Mouse (Mus musculus) gastrocnemius, adult 8-10 months (tissue): Measurements from ENCODE around the gene AI837181. TPM values are rescaled to one million over a fixed set of nuclear protein-coding genes. Genes with fewer than 3 reads are reported as not detected.
A peak's percentile ranks its signal among the peaks of the same experiment; 100 is the strongest.

Experiments
- DNase-seq, 2 experiments: peaks; one replicate each; pipeline ENCODE4 v3.0.0; 2022; ENCODE audit warnings: low spot score in 2 of 2
- total RNA-seq, 4 experiments: library from RNA; stranded (reverse); gene quantifications; 2 replicates each; pipeline ENCODE4 v1.2.4; 2022

The AI837181 gene
- total RNA-seq, 4 experiments from 2014 or later, result 33.7 to 38.3 (median 35.8) TPM

DNA sequence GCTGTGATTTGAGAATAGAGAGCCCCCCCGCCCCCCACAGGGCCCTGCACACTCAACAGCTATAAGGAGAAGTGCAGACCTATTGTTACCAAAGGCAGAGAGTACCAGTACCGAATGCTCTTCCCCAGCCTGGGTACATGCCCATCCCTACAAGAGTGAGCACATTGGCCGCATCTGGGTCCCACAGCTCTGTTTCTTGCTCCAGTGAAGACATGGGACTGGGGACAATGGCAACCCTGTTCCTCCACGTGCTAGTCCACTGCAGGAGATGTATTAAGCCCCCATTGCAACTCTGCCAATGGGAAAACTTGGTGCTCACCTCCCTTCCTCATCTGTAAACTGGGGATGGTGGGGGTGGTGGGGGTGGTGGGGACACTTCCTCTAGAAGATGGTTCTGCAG is 11.1 kb upstream of the AI837181 start:
- no peak for DNase-seq

DNA sequence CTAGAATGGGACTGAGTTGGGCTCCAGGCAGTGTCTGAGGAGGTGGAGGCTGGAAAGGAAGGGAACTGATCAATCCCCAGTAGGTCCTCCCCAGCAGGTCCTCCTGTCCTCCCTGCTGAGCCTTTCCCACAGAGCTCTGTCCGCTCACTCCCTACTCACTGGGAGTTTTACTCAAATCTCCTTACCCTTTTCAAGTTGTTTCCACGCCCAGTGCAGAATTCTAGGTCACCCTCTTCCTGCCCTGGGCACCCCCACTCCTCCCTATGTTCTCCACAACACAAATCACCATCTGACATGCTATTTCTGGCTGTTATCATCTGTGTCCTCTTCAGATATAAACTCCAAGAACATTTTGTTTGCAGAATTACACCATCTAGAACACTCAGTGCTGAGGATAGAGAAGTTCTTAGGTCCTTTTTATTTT is 10.4 kb upstream of the AI837181 start:
- peak; percentile 50 to 51 for DNase-seq

DNA sequence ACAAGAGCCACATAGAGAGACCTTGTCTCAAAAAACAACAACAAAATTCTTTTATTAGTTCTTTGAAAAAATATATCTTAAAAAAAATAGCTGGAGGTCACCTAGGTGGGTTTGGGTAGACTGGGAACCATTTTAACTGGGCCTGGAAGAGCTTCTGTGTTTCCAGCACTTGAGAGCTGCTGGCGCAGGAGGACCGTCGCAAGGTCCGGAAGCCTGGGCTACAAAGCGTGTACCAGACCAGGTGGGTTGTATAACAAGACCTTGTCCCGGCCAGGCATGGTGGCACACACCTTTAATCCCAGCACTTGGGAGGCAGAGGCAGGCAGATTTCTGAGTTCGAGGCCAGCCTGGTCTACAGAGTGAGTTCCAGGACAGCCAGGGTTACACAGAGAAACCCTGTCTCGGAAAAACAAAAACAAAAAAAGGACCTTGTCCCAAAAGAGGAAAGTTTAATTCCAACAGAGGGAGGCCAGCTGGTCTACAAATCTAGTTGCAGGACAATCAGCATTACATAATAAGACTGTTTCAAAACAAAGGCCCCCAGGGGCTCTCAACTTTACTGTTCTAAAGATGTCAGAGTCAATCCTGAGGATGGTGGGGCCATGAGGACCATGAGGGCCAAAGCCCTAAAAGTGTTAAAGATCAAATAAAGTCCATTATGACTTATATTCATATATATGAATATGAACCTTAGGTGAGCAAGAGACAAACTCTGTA is 6.0 kb upstream of the AI837181 start:
- DNase-seq, result no peak

DNA sequence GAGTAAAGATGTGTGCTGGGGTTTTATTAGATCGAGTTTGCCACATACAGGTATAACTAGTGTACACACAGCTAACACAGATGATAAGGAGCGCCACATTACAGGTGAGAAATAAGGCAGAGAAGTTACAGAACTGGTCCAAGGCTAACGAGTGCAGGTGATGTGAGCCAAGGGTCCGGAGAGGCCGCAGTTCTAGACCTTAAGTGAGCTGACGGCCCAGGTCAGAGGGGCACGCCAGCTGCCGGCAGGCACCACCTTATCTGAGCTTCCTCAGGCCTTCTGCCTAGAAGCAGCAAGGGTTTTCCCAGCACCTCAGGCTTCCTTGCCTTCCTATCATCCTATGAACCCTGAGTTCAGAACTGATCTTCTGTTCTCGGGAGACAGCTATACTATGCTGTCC is 5.3 kb upstream of the AI837181 start:
- DNase-seq, result no peak

DNA sequence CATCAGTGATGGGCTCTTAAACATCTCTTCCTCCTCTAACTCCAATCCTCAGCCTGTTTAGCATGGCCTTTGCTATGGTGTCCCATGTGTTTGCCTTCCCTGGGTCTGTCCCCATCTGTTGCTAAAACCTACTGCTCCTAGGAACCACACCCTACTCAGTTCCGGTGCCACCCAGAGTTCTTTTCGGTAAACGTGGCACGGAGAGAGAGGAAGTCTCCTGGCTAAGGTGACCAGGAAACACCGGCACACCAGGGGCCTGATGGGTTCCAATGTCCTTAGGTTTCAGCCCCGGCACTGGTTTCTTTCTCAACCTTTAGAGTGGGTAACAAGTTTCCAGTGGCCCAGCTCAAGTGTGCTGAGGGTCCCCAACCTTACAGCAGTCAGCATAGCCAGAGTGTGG is 4.4 kb upstream of the AI837181 start:
- no peak for DNase-seq

DNA sequence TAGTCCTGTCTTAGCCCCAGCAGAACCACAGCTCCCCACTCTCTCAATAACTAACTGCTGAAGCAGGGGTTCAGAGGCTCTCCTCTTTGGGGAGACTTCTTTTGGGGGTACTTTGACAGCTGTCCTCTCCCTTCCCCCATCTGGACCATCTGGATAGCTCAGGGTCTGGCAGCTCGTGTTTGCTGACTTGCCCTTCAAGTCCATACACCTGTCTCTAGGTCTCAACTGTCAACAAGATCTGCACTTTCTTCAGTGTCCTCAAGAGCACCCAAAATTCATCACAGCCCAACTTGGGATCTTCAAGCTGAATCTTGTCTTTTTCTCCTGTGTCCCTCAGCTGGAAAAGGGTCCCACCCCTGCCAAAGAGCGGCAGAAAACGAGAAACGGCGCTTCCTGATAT is 3.2 kb upstream of the AI837181 start:
- DNase-seq, result peak in 1 of 2 experiments; percentile 38

DNA sequence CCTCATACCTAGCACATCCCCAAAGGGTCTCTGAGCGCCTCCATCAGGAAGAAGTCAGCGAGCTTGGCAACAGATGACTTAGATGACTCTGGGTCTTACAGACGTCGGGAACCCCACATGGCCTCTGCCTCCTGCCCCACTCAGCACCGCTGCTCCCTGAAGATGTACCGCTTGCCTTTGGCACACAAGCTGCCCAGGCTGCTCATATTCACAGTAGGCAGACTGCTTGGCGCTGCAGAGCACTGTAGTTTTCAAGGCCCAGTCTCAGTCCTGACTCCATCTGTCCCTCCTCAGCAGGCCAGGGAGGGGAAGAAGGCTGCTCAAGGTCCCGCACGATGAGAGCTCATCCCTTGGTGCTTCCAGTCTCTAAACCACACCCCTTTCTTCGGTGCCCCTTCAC is 2.7 kb upstream of the AI837181 start:
- peak in 1 of 2 experiments; percentile 22 for DNase-seq

DNA sequence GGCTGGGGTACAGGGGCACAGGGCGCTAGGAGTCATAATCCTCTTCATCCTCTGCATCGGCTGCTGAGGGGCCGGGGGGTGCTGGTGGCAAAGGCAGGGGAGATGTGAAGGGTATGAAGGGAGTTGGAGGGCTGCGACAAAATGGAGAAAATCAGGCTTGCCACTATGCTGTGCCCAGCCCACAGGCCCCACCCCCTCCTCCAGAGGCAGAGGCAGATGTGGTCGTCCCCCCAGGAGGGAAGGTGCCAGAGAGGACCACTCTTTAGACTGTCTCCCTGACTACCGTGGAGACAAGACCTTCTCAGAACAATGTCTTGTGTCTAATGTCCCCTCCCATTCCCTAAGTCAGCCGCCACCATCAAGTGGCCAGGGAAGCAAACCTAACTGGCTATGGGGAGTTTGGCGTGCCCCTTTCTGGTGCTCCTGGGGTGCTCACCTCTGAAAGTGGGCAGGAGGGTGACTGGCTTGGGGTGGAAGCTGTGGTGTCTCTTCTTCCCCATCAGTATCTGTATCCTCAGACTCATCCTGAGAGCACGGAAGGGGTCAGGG is 2.0 kb upstream of the AI837181 start:
- DNase-seq, result peak in 1 of 2 experiments; percentile 4

DNA sequence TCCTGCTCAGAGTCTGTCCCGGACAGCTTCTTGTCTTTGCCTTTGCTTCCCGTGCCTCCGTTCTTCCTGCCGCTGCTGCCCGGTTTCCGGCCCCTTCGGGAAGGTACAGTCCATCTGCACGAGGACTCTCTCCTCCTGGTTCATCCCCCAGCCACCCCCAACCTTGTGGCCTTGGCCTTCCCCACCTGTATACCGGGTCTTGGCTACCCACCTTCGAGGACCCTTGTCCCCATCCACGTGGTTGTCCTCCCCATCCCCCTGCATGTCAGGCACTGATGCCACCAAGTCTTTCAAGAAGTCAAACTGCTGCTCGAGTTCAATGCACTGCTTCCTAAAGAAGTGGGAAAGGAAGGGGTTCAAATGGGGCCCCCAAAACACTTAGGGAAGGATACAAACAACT is 1.4 kb upstream of the AI837181 start:
- DNase-seq, result no peak

DNA sequence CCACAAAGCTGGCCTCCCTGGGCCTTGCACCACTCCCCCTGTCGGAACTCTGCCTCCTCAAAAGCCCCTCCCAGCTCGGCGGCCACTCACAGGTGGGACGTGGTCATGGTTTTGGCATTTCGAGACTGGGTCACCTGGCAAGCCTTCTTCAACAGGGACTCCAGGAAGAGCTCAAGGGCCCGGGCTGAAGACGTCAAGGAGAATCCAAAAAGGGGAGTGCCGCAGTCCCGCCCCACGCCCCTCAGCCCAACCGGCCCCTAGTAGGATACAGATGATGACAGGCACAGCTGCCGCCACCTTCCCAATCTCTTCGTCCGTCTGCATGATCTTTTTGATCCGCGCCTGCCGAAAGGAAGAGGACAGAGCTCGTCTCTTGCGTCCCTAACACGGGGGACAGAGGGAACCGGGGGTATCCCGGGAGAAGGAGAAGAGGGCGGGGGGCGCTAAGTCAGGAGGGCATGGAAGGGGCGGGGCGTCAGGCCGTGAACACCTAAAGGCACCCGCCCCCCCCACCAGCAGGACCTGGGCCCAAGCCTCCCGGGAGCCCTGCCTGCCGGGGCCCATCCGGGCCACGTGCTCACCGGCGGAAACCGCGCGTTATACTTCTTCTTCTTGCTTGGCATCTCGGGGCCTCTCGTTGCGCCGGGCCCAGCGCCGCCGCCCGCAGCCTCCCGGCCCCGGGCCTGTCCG is 707 bp upstream of the AI837181 start:
- DNase-seq, result peak; percentile 59 to 76

DNA sequence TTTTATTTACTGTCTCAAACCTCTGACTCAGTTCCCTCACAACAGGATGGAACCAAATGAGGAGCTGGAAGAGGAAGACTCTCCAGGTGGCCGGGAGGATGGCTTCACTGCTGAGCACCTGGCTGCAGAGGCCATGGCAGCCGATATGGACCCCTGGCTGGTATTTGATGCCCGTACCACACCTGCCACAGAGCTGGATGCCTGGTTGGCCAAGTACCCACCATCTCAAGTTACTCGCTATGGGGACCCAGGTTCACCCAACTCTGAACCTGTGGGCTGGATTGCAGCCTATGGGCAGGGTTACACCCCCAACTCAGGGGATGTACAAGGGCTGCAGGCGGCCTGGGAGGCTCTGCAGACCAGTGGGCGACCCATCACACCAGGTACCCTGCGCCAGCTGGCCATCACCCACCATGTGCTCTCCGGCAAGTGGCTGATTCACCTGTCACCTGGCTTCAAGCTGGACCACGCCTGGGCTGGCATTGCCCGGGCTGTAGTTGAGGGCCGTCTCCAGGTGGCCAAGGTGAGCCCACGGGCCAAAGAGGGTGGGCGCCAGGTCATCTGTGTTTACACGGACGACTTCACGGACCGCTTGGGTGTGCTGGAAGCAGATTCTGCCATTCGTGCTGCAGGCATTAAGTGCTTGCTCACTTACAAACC is 1.1 kb downstream of the AI837181 start:
- no peak for DNase-seq

DNA sequence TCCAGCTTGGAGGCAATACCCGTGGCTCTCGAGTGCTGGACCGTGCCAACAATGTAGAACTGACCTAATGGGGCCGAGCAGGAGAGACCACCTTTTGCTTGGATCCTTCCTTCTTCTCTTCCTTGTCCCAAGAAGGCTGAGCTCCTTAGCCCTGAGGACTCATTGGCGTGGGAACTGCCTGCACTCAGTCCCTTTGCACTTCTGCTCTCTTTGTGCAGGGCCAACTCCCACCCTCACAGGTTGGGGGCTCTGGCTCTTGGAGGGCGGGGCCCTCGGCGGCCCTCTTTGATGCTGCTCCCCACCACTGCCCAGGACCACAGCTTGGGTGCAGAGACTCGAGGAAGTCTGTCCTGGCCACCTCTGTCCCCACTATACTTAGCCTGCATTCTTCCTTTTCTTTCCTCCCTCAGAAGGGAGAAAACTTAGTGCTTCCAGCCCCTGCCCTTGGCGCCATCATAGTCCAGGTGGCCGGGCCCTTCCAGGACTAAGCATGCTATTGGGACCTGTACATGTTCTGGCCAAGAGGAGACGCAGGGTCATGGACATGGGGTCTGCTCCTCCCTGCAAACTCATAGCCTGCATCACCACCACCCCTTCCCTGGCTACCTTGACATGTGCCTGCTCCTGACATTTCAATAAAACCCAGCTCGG is 1.8 kb downstream of the AI837181 start:
- no peak for DNase-seq

DNA sequence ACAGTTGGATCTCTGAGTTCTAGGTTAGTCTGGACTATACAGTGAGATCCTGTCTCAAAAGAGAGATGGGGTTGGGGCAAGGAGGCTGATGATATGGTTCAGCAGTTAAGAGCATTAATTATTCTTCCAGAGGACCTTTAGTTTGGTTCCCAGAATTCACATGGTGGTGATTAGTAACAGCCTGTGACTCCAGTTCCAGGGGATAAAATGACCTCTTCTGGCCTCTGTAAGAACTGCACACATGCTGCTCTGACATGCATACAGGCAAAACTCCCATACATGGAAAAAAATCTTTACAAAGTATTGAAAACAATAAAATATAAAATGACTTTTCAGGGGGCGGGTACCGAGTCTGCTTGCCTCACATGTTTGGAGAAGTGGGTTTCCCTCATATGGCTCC is 3.1 kb downstream of the AI837181 start:
- no peak for DNase-seq

DNA sequence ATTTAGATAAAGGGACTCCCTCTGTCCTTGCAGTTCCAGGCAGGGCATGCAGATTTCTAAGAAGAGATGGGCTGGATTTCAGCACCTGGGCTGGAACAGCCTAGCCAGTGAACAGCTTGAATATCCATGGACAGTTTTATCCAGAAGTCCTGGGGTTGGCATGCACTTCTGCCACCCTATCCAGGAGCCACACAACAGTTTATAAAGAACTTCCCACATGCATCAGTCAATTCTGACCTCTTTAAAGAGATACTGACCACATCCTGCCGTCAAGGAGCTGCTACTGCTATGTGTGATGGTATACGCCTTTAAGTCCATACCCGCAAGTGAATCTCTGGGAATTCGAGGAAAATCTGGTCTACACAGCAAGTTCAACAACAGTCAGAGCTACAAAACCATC is 4.3 kb downstream of the AI837181 start:
- no peak for DNase-seq

DNA sequence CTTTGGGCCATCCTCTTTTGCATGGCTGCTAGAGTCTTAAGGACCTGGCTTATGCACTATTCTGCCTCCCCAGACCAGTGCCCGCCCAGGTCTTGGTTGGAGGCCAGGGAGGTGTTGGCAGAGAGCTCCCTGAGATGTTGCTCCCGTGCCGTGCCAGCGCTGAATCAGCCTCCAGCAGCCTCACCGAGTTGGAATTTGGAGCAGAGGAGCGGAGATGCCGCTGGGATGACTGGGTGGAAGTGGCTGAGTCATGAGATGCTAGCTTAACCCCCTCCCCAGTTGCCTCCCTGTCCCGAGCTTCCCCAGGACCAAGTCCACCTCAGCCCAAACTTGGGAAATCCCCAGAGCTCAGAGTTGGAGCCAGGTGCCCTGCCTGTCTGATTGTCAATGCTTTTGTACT is 4.9 kb downstream of the AI837181 start:
- peak; percentile 57 to 76 for DNase-seq

DNA sequence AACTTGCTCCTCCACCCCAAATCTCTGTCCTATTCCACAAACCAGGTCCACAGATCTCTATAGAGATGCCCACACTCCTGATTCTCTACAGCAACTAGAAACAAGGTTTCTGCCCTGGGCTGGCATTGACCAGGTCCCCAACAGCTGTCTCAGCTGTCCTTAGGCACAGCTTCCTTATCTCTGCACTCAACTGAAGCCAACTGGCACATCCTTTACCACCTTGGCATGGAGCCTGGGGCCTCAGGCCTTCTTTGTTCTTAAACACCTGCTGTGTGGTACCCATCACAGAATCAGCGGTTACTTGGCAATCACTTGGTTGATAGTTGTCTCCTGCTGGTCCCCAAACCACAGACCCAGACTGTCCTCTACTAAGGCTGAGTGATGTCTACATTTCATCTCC is 5.5 kb downstream of the AI837181 start:
- DNase-seq, result no peak

DNA sequence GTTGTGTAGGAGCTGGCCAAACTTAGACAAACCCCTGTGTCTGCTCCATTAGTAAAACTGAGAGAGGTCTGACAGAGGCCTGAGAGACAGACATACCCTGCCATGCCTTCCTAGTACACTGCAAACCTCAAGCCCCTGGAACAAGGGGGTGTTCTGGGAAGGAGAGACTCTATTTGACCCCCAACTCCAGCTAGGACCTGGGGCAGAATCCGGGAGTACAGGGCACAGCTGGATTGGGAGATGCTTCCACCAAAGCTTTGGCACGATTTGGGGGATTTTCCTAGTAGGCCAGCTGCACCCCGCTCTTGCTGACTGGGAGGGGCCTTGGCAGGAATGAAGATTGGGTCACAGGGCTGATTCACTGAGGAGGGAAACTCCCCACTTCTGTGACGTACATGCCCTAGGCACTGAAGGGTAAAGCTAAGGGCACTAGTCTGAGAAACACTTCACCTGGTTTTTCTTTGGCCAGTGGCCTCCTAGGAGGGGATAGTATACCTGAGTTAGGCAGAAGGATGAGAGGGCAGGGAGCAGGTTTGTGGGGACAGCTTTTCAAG is 7.0 kb downstream of the AI837181 start:
- DNase-seq, result no peak

DNA sequence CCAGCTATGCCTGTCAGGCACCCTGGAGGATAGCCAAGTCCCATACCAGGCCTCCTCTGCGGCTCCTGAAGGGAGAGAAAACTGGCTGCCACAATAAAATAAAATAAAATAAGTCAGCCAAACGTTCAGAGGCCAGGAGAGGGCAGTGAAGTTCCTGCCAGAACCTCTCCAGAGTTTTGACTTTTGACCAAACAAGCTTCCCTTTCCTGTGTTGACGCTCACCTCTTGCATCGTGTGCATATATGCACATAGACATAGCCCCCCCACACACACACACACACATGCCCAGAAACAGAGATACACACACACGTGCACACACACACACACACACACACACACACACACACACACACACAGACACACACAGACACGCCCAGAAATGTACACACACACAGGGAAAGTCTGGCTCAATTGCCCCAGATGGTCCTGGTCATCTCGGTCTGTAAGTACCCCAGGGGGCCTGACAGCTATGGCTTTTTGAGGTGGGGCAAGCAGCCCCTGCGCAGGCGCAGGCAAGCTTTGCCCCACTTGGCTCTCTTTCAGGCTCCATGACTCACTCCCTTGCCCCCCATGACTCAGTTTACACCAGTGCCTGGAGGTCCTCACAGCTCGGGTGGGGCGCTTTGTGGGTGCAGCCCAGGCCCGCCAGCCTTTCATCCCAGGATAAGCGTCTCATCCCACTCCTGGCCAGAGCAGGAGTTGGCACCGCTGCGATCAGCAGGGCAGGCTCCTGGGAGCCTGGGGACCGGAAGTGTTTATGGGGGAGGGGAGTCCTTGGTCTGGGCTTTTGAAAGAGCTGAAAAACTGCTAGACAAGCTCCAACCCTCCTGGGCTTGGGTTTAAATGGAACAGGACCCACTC is 8.3 kb downstream of the AI837181 start:
- no peak for DNase-seq

DNA sequence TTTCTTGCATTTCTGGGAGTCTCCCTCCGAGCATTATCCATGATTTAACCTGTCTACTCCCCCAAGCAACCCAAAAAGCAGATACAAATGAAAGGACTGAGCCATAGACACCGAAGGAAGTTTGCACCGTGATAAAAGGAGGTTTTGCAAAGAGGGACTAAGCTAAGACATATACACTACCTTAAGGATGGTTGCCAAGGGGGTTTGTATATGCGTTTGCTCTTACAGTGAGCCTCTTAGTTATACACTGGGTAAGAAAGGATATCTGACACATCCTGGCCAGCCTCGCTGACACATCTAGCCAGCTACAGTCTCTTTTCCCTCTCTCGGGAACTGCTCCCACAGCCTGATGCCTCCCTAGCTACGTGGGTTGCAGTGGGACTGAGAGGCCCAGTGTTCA is 9.0 kb downstream of the AI837181 start:
- DNase-seq, result no peak

DNA sequence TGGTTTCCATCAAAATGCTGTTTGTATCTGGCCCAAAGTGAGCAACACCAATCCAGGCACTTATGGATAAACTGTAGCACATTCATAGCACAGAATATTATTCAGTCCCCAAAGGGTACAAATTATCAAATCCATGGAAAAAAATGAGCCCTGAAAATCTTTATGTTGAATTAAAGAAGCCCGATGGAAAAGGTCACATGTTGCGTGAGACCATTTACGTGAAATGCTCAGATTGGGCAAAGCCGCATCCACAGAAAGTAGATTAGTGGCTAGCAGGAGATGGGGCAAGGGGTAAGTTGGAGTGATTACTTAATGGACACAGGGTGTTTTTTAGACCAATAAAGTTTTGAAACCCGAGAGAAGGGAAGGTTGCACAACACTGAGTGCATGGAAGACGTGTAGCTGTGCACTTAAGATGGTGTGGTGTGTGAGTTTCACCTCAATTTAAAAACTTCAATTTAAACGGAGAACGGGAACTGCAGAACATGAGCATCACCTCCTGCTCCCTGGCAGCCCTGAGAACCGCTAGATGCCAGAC is 19.5 kb downstream of the AI837181 start:
- no peak for DNase-seq
